Mouse (Mus musculus) left cerebral cortex, adult 11 months (tissue): ENCODE results near the gene Cacng7.
A peak's percentile ranks its signal among the peaks of the same experiment; 100 is the strongest.
"Not testable (repeated sequence)": the region's sequence is repeated elsewhere in the genome, so short reads cannot be mapped to it uniquely, and the experiment has no call there.

Experiments
- DNase-seq: peaks from one replicate; pipeline ENCODE4 v3.0.0; 2022; ENCODE audit warnings: low spot score

Cacng7 gene

GRCm38 (mm10) chr7:3389444-3390412 is 57.0 kb downstream of the Cacng7 start:
- no peak for DNase-seq

- no peak for DNase-seq
These were observed 57.8 kb downstream of the Cacng7 start, which contains the start of gene Cacng8 for GRCm38 (mm10) chr7:3390413-3391080. Gene Cacng8 (plus strand): TSS chr7:3390683.

- DNase-seq: no peak
These were observed 58.3 kb downstream of the Cacng7 start for GRCm38 (mm10) chr7:3391081-3391451.

GRCm38 (mm10) chr7:3391809-3392208 is 59.1 kb downstream of the Cacng7 start:
- no peak for DNase-seq

- DNase-seq: no peak
These were observed 64.6 kb downstream of the Cacng7 start for GRCm38 (mm10) chr7:3397355-3397754.

GRCm38 (mm10) chr7:3397797-3398196 is 65.0 kb downstream of the Cacng7 start:
- DNase-seq: no peak

- not testable (repeated sequence) for DNase-seq
These were observed 65.6 kb downstream of the Cacng7 start for GRCm38 (mm10) chr7:3398363-3398762.

GRCm38 (mm10) chr7:3399937-3400336 is 67.2 kb downstream of the Cacng7 start:
- no peak for DNase-seq

- no peak for DNase-seq
These were observed 77.2 kb downstream of the Cacng7 start for GRCm38 (mm10) chr7:3409729-3410520.

- peak; percentile 66 for DNase-seq
These were observed 78.6 kb downstream of the Cacng7 start for GRCm38 (mm10) chr7:3411160-3411941.

- no peak for DNase-seq
These were observed 79.3 kb downstream of the Cacng7 start for GRCm38 (mm10) chr7:3412036-3412435.

GRCm38 (mm10) chr7:3414888-3415287 is 82.1 kb downstream of the Cacng7 start:
- DNase-seq: no peak

GRCm38 (mm10) chr7:3415378-3415777 is 82.6 kb downstream of the Cacng7 start:
- DNase-seq: no peak
